Mouse (Mus musculus): ENCODE measurements around the gene Cfap61.

GRCm38 (mm10) chr2:146063093-146064074, 128.8 kb downstream of the Cfap61 start:
- TF ChIP-seq POLR2A (IDR thresholded peaks at IDR 0.05; ENCODE audit: extremely low read depth, insufficient read depth, low read length) = no peak
- TF ChIP-seq CTCF (IDR thresholded peaks at IDR 0.05; ENCODE audit: extremely low read depth, insufficient read depth, low read length) = no peak
